Mouse (Mus musculus) spleen, postnatal 10 days (tissue): Measurements from ENCODE around the gene Cers1.

Experiments used
- DNase-seq, 2 experiments: peaks; one replicate each; pipeline ENCODE4 v3.0.0; 2021 to 2022; ENCODE audit warnings: low spot score in 2 of 2

Cers1 gene

GRCm38 (mm10) chr8:70315624-70316510, at the start of gene Cers1:
Cers1 (plus strand) TSS chr8:70315775.
- DNase-seq, result peak in 1 of 2 experiments; percentile 47

- DNase-seq, result no peak
These were observed 47.9 kb upstream of the Cers1 start for GRCm38 (mm10) chr8:70267674-70268073.

GRCm38 (mm10) chr8:70268311-70268710, 47.3 kb upstream of the Cers1 start:
- DNase-seq, result no peak

DNA sequence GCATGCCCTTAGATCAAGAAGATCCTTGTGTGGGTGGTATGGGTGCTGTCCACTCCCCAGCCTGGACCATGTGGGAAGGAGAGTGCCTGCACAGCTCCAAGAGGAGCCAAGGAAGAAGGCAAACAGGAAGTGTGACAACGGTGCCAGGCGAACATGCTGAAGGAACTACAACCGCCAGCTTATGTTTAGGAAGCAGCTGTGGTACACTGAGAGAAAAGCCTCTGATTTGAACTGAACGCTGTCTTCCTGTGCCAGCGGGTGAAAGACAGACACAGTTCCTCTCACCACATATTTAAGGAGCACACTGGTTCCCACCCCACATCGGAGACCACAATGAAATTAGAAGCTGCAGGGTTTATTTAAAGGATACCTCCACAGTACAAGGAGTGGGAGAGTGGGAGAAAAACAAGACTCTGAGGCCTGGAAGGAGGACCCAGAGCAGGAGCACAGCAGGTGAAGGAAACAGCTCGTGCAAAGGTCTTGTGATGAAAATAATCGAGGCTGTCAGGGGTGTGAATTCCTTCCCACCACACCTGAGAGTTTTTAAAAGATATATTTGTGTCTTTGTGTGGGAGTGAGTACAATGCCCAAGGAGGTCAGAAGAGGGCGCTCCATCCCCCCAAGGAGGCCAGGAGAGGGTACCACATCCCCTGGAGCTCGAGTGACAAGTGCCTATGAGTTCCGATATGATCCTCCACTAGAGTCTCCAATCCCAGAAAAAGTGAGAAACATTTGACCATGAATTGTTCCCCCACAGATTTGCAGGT, 46.6 kb upstream of the Cers1 start:
- DNase-seq, result peak in 1 of 2 experiments; percentile 56

GRCm38 (mm10) chr8:70272949-70273348, 42.6 kb upstream of the Cers1 start:
- peak in 1 of 2 experiments; percentile 39 for DNase-seq

DNA sequence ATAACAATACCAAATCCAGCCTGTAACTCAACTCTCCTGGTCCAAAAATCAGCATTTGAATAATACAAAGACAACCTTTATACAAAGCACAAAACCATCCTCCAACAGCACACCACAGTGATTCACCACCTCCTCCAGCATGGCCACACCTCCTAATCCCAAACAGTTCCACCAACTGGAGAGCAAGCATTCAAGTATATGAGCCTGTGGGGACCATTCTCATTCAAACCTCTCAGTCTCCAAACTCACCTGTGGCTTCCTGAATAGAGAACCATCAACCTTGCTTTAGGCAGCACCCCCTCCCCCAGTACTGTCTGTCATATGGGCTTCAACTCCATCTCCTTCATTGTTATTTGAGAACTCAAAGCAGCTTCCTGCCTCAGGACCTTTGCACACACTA, 41.2 kb upstream of the Cers1 start:
- DNase-seq, result no peak

DNA sequence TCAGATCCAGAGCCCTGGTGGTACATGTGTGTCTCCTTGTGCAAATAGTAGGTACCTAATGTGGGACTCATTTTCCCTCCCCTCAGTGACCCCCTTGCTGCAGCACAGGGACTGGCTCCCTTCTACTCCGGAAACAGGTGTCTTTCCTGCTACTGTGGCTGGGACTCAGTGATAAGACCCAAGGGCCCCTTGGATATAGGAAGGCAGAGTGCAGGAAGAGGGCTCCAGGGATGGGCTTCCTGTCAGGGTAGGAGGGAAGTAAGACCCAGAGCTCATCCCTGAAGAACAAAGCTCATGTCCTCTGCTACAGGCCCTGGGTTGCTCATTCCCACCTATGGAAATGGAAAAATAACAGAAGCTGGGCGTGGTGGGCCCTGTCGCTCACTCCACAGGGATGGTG, 39.1 kb upstream of the Cers1 start:
- DNase-seq, result no peak

GRCm38 (mm10) chr8:70278175-70278574, 37.4 kb upstream of the Cers1 start:
- no peak for DNase-seq

- no peak for DNase-seq
These were observed 36.3 kb upstream of the Cers1 start for GRCm38 (mm10) chr8:70279266-70279665.

GRCm38 (mm10) chr8:70281001-70281400, 34.6 kb upstream of the Cers1 start:
- no peak for DNase-seq

- peak; percentile 76 to 89 for DNase-seq
These were observed 32.9 kb upstream of the Cers1 start, which contains the start of gene Homer3 for GRCm38 (mm10) chr8:70282603-70283135. Homer3 (plus strand) TSS chr8:70282827.

GRCm38 (mm10) chr8:70283136-70284077, 32.2 kb upstream of the Cers1 start:
- no peak for DNase-seq

GRCm38 (mm10) chr8:70284421-70284820, 31.2 kb upstream of the Cers1 start:
- DNase-seq, result no peak

DNA sequence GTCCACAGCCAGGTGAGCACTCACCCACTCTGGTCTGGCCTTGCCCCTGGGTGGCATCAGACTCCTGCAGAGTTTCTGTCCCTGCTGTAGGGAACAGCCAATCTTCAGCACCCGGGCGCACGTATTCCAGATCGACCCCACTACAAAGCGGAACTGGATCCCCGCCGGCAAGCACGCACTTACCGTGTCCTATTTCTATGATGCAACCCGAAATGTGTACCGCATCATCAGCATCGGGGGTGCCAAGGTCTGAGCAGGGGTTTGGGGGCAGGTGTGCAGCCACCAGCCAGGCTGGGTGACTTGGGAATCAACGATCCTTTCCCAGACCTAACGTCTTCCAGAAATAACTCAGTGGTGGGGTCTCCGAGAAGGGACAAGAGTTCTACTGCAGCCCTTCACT, 30.3 kb upstream of the Cers1 start:
- no peak for DNase-seq

- DNase-seq, result peak in 1 of 2 experiments; percentile 58
These were observed 28.8 kb upstream of the Cers1 start for GRCm38 (mm10) chr8:70286737-70287136.

GRCm38 (mm10) chr8:70293988-70294405, 21.6 kb upstream of the Cers1 start:
- no peak for DNase-seq

DNA sequence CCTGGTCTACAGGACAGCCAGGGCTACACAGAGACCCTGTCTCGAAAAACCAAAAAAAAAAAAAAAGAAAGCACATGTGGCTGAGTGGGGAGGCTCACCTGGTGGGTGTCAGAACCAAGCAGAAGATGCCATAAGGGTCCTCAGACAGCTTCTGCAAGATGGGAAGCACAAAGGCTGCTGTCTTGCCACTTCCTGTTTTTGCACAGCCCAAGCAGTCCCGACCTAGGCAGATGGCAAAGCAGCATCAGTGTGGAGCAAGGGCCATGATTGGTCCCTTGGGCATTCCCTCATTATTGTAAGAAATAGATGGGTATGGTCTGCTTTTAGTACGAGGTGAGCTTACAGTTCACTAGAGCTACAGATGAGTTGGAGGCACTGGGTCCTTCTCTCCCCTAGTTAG, 14.7 kb upstream of the Cers1 start:
- no peak for DNase-seq

- DNase-seq, result peak; percentile 87 to 94
These were observed 13.2 kb upstream of the Cers1 start, which contains the start of the genes Ddx49 and Cope for GRCm38 (mm10) chr8:70302358-70302890. Ddx49 (minus strand) TSS chr8:70302489. Cope (plus strand) TSS chr8:70302518.

- no peak for DNase-seq
These were observed 12.7 kb upstream of the Cers1 start for GRCm38 (mm10) chr8:70302901-70303300.

DNA sequence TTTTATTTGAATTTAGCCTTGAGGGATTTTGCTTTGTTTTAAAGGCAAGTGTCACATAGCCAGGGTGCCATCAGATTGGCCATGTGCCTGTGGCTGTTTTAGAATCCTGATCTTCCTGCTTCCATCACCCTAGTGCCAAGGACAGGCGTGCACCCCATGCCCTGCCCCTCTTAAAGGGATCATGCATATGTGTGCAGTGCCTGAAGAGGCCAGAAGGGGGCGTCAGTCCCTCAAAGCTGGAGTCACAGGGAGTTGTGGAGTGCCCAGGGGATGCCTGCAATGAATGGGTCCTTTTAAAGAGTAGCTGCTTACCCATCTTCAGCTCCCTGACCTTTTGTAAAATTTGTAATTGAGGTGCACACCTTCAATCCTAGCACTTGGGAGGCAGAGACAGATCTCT, 6.3 kb upstream of the Cers1 start:
- DNase-seq, result peak in 1 of 2 experiments; percentile 56

DNA sequence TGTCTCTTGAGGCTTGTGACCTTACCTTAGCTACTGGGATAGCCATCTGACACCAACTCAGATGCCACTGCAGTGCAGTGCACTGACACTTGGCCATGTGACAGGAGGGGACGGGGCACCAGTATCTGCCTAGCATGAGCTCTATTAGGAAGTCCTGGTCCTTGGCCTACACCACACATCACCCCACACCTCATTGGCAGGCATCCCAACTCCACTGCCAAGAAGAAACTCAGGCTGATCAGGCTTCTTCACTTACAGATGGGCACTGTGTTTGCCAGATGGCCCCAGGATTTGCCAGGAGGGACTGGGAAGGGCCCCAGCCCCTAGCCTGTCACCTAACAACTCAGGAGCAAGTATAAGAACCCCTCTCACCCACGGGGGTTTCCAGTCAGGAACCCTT, 2.2 kb upstream of the Cers1 start:
- DNase-seq, result no peak
